8 mouse cellular contexts compared by ENCODE assay signal in the genomic region with DNA sequence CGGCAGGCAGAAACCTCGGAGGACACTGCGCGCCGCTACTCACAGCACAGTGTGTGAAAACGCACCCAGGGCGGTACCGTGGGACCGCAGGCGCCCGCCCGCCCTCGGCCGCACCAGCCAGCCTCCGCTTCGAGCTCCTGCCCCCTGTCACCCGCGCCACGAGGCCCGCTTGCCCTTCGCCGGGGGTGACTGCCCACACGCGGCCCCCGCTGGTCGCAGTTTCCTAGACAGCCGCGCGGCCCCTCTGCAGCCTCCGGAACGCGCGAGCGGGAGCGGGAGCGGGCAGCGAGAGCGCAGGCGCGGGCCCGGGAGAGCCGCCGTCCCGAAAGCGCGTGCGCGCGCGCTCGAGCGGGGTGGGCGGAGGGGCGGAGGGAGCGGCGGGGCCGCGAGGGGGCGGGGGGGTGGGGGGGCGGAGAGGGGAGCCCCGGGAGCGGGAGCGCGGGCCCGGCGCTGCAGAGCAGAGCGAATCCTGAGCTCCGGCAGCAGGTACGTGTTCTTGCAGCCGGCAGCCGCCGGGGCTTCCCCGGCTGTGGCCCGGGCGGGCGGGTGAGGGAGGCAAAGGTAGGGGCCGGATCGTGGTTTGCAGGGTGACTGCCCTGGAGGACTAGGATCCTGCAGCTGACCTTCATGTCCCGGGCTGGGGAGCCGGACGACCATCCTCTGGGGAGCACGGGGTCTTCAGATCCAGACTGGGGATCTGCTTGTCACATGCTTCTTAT. TPM values are rescaled to one million over a fixed set of nuclear protein-coding genes. Genes with fewer than 3 reads are reported as not detected.
DNase-seq lines count a peak whose midpoint lies in the region; ATAC-seq and TF ChIP-seq lines count a peak whose summit lies in the region.

A gene (minus strand): TSS at position 330 of the 719 bp plus-strand sequence.
A gene (plus strand): TSS at position 399 of the 719 bp plus-strand sequence.

- intact Hi-C loops in heart, postnatal 10 days (cut with DNase I): no loop called here

- peaks cover 46% of the 10 kb centered on the region for H3K27me3 ChIP-seq in forebrain, embryonic 13.5 days

- peaks cover 7% of the 10 kb centered on the region; the same call in 1 of the 2 replicates for H3K4me1 ChIP-seq in forebrain, embryonic 13.5 days
- H3K4me1 ChIP-seq in lung, adult 2 months (ENCODE audit: control insufficient read depth, insufficient read depth, low read length): peaks cover 2% of the 10 kb centered on the region; the same call in 1 of the 2 replicates
- peaks cover 2% of the 10 kb centered on the region; the same call in 1 of the 2 replicates for H3K4me1 ChIP-seq in olfactory bulb, adult 2 months (ENCODE audit: control insufficient read depth, insufficient read depth, low read length)

- under 1% methylated on average over 58 of the region's 82 CpGs for WGBS in forebrain, embryonic 13.5 days
- under 1% methylated on average over 58 of the region's 82 CpGs for WGBS in lung, adult 2 months
- 1% methylated on average over 68 of the region's 82 CpGs for WGBS in olfactory bulb, adult 2 months

- no peaks in the 10 kb centered on the region for H3K36me3 ChIP-seq in forebrain, embryonic 13.5 days (ENCODE audit: poor library complexity, severe bottlenecking)

- H3K9me3 ChIP-seq in forebrain, embryonic 13.5 days (replicated peaks): no peaks in the 10 kb centered on the region

- peak within 1 kb of the TSS; percentile 75 for H3K9ac ChIP-seq in forebrain, embryonic 13.5 days

- no peak for TF ChIP-seq CTCF in brain, embryonic 14.5 days (IDR thresholded peaks at IDR 0.05; ENCODE audit: borderline replicate concordance, extremely low read depth, insufficient read depth, insufficient read length)
- no peak for TF ChIP-seq CTCF in lung, adult 2 months (IDR thresholded peaks at IDR 0.05; ENCODE audit: insufficient read depth, low read length)
- no peak for TF ChIP-seq CTCF in olfactory bulb, adult 2 months (IDR thresholded peaks at IDR 0.05; ENCODE audit: insufficient read depth, low read depth, low read length)

- peak; percentile 54; the same call in 1 of the 2 replicates for TF ChIP-seq POLR2A in brain, embryonic 14.5 days (IDR thresholded peaks at IDR 0.05; ENCODE audit: borderline replicate concordance, extremely low read depth, insufficient read depth, insufficient read length, poor library complexity, severe bottlenecking)
- no peak for TF ChIP-seq POLR2A in lung, adult 2 months (IDR thresholded peaks at IDR 0.05; ENCODE audit: borderline replicate concordance, extremely low read depth, low read depth, low read length)
- peak; percentile 48; the same call in 1 of the 2 replicates for TF ChIP-seq POLR2A in olfactory bulb, adult 2 months (IDR thresholded peaks at IDR 0.05; ENCODE audit: insufficient read depth, low read depth, low read length)

- peak; percentile 92 for ATAC-seq in forebrain, embryonic 13.5 days

- 0 out of 2 replicates have a peak within 1 kb of the TSS, but pooled peaks have one; percentile 15 for H3K27ac ChIP-seq in forebrain, embryonic 13.5 days
- H3K27ac ChIP-seq in olfactory bulb, adult 2 months (ENCODE audit: insufficient read depth, low read depth, low read length): 0 out of 2 replicates have a peak within 1 kb of the TSS, but pooled peaks have one; percentile 16

- H3K4me2 ChIP-seq in forebrain, embryonic 13.5 days: peak within 1 kb of the TSS; percentile 69

- peak within 1 kb of the TSS; percentile 64 for H3K4me3 ChIP-seq in forebrain, embryonic 13.5 days
- peak within 1 kb of the TSS; percentile 78 for H3K4me3 ChIP-seq in lung, adult 2 months (replicated peaks; ENCODE audit: extremely low read depth, low read depth, low read length)
- peak within 1 kb of the TSS; percentile 77 for H3K4me3 ChIP-seq in olfactory bulb, adult 2 months (ENCODE audit: insufficient read depth, low read depth, low read length)

- DNase-seq in CD4-positive, CD25-positive, alpha-beta regulatory T cell, adult 2 months (ENCODE audit: low read depth, low spot score): peak; percentile 73
- peak; percentile 93 for DNase-seq in brain, embryonic 14.5 days (ENCODE audit: low read depth)
- peak; percentile 80 to 81 for DNase-seq in heart, postnatal 10 days
- peak; percentile 78 to 80 for DNase-seq in layer of hippocampus, adult 18-20 months (ENCODE audit: low spot score in 2 of 2)
- DNase-seq in lung, adult 2 months: peak; percentile 65
- DNase-seq in thymus, adult 18-20 months: peak; percentile 58 to 60

RNA-seq across cellular contexts. Expression of the first gene that starts in this region (rescaled TPM):
- polyA plus RNA-seq in brain, embryonic 14.5 days (2012; rRNA removed): 0.18 and 0.40 TPM in 2 replicates
- 0.93 and 1.1 TPM in 2 replicates for polyA plus RNA-seq in forebrain, embryonic 13.5 days (2015; fragmentation: Nextera tagmentation; extraction: Ambion mirVana)
- total RNA-seq in heart, postnatal 10 days (2021): 1 to 10 TPM; 1.5 to 3.4 TPM
- under 1 TPM; 0.33 to 0.45 TPM for total RNA-seq in layer of hippocampus, adult 18-20 months (2021)
- 3.5 and 3.7 TPM in 2 replicates for polyA plus RNA-seq in lung, adult 2 months (2012; rRNA removed)
- not detected in 2 replicates for polyA plus RNA-seq in olfactory bulb, adult 2 months (2012; ENCODE audit: insufficient read depth, insufficient read length, low replicate concordance, missing spikeins)

RNA-seq across cellular contexts. Expression of the second gene that starts in this region (rescaled TPM):
- polyA plus RNA-seq in brain, embryonic 14.5 days (2012; rRNA removed): 4.7 and 7.8 TPM in 2 replicates
- polyA plus RNA-seq in forebrain, embryonic 13.5 days (2015; fragmentation: Nextera tagmentation; extraction: Ambion mirVana): 1.0 TPM in 2 replicates
- under 1 TPM; 0.72 to 0.82 TPM for total RNA-seq in heart, postnatal 10 days (2021)
- 1 to 10 TPM; 5.5 to 6.4 TPM for total RNA-seq in layer of hippocampus, adult 18-20 months (2021)
- polyA plus RNA-seq in lung, adult 2 months (2012; rRNA removed): 0.29 and 0.33 TPM in 2 replicates
- polyA plus RNA-seq in olfactory bulb, adult 2 months (2012; ENCODE audit: insufficient read depth, insufficient read length, low replicate concordance, missing spikeins): not detected in 2 replicates

Comparison
In these comparisons a context has a peak if more than half of its experiments do, and no peak if none do; other contexts are left out.
1. Peak in every context shown above with its lines: DNase-seq, ATAC-seq, H3K4me3 ChIP-seq and H3K27ac ChIP-seq.